Mouse (Mus musculus): ENCODE data around the gene Mycbp2.

Gene Mycbp2

GRCm38 (mm10) chr14:103069864-103070611 lies 276.6 kb downstream of the Mycbp2 start, which contains the start of gene Cln5:
Cln5 (plus strand) TSS chr14:103070216.
- DNase-seq: peak; percentile 93

GRCm38 (mm10) chr14:103069465-103069863 lies 277.1 kb downstream of the Mycbp2 start:
- no peak for DNase-seq

- DNase-seq: peak; percentile 78
Measured at GRCm38 (mm10) chr14:103065294-103066167, 281.1 kb downstream of the Mycbp2 start.
